Mouse (Mus musculus): Measurements from ENCODE around the gene Prox1. TPM values are rescaled to one million over a fixed set of nuclear protein-coding genes. Genes with fewer than 3 reads are reported as not detected.

Gene Prox1
- polyA plus RNA-seq (2014; fragmentation: Illumina TruSeq; extraction: RNeasy Lipid Tissue Mini Kit (QIAGEN cat#74804); ENCODE audit: low read depth, low replicate concordance) = 3.1 TPM

GRCm38 (mm10) chr1:190169911-190170818 is at the start of gene Prox1:
Gene Prox1, minus strand, starts transcription at chr1:190170714.

Other genes starting within 250 kb of the Prox1 start
- 4.2 TPM for gene Smyd2, start 248.4 kb downstream of the Prox1 start, polyA plus RNA-seq (2014; fragmentation: Illumina TruSeq; extraction: RNeasy Lipid Tissue Mini Kit (QIAGEN cat#74804); ENCODE audit: low read depth, low replicate concordance)

Measured in testis, adult 10 weeks (tissue).